Mouse (Mus musculus): ENCODE measurements around the gene Cdh23. TPM values are rescaled to one million over a fixed set of nuclear protein-coding genes. Genes with fewer than 3 reads are reported as not detected.

Cdh23 gene
- polyA plus RNA-seq, 1 experiment from 2014 or later, result 0.35 TPM

DNA sequence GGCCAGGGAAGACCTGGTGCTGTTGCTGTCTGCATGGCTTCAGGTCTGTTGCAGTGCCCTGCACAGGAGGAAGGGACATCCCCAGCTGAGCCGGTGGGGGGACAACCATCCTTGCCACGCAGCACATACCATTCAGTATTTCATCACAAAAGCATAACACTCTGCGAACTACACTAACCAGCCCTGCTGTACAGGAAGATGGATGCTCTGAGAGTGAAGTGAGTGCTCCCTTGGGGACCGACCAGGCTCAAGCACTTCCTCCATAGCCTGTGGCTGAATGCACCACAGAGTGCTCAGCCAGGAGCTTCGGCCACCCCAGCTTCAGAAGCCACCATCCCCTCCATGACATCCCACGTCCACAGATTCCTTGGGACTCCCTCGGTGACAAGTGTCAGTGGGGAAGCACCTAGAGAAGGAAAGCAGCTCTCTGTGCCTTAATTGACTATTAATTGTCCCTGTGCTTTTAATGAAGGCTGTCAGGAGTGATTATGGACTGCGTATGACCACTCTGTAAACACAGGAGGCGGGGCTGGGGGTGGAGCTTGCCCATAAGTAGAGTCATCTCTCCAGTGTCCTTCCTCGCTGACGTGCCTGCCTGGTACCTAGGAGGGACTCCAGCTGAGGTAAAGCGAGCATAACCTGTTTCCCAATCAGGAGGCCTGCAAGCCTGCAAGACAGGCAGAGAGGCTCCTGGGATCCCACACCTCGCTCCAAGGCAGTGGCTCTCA, 60.6 kb downstream of the Cdh23 start:
- DNase-seq (ENCODE audit: low spot score) (peak; percentile 10), ATAC-seq (no peak; the same call in 1 of the 2 replicates)
- no peaks in the 10 kb centered on the region for H3K36me3 ChIP-seq (ENCODE audit: insufficient read depth, low read length)
- H3K4me3 ChIP-seq (ENCODE audit: low read depth, low read length), result no peak overlapping the region
- TF ChIP-seq CTCF (IDR thresholded peaks at IDR 0.05) (no peak), EP300 (IDR thresholded peaks at IDR 0.05) (no peak)
- H3K4me1 ChIP-seq (ENCODE audit: insufficient read depth, low read depth, low read length), result no peaks in the 10 kb centered on the region
- no peak overlapping the region for H3K4me2 ChIP-seq (replicated peaks; ENCODE audit: low read depth, low read length)
- no peak overlapping the region for H3K27ac ChIP-seq (ENCODE audit: low read length)
- H3K9ac ChIP-seq (replicated peaks; ENCODE audit: low read depth), result no peak overlapping the region
- WGBS, result 21% methylated on average over 13 of the region's 13 CpGs
- H3K9me3 ChIP-seq (ENCODE audit: low read length), result no peaks in the 10 kb centered on the region
- no peaks in the 10 kb centered on the region for H3K27me3 ChIP-seq (replicated peaks; ENCODE audit: insufficient read depth, low read length)

DNA sequence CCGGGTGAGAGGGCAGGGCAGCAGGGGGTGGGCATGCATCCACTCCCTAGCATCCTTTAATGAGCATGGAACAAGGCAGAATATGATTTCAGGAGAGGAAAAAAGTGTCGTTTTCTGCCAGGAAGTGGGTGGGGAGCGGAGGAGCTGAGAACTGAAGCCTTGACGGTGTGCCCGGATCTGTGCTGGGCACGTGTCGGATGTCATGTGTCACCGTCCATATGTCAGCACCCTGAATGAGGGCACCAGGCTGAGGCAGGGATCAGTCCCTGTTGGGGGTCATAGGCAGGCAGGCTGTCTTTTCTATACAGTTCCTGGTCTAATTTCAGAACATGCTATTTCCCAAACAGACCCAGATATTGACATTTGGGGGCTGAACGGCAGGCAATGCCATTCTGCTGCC, 61.9 kb downstream of the Cdh23 start:
- no peak for TF ChIP-seq EP300 (IDR thresholded peaks at IDR 0.05)
- TF ChIP-seq CTCF (IDR thresholded peaks at IDR 0.05), result no peak
- Histone ChIP-seq H3K36me3 (ENCODE audit: insufficient read depth, low read length) (no peaks in the 10 kb centered on the region), H3K9me3 (ENCODE audit: low read length) (no peaks in the 10 kb centered on the region), H3K4me1 (ENCODE audit: insufficient read depth, low read depth, low read length) (no peaks in the 10 kb centered on the region), H3K27ac (ENCODE audit: low read length) (no peak overlapping the region), H3K4me2 (replicated peaks; ENCODE audit: low read depth, low read length) (no peak overlapping the region), H3K9ac (replicated peaks; ENCODE audit: low read depth) (no peak overlapping the region), H3K4me3 (ENCODE audit: low read depth, low read length) (no peak overlapping the region), H3K27me3 (replicated peaks; ENCODE audit: insufficient read depth, low read length) (no peaks in the 10 kb centered on the region)
- ATAC-seq, result no peak
- WGBS, result 51% methylated on average over 9 of the region's 9 CpGs
- no peak for DNase-seq (ENCODE audit: low spot score)

DNA sequence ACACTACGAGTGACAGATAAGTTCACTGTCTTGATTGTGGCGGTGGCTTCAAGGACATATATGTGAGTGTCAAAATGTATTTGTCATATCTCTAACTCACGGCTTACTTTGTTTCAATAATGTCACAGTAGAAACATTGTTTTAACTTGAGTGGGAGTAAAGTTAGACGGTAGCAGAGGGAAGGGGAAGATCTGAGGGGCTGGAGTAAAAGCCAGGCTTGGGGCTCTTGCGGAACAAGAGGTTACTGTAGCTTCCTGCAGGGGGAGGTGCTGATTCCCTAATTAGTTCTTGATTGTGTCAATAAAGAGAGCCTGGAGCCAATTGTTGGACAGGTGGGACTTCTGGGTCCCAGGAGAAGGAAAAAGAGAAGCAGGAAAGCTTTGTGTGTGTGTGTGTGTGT, 70.2 kb downstream of the Cdh23 start:
- H3K4me3 ChIP-seq (ENCODE audit: low read depth, low read length), result no peak overlapping the region
- H3K36me3 ChIP-seq (ENCODE audit: insufficient read depth, low read length), result no peaks in the 10 kb centered on the region
- no peaks in the 10 kb centered on the region for H3K27me3 ChIP-seq (replicated peaks; ENCODE audit: insufficient read depth, low read length)
- no peaks in the 10 kb centered on the region for H3K4me1 ChIP-seq (ENCODE audit: insufficient read depth, low read depth, low read length)
- no peaks in the 10 kb centered on the region for H3K9me3 ChIP-seq (ENCODE audit: low read length)
- WGBS, result 60% methylated on average over 5 of the region's 5 CpGs
- DNase-seq (ENCODE audit: low spot score) (no peak), ATAC-seq (no peak)
- no peak overlapping the region for H3K4me2 ChIP-seq (replicated peaks; ENCODE audit: low read depth, low read length)
- no peak overlapping the region for H3K27ac ChIP-seq (ENCODE audit: low read length)
- H3K9ac ChIP-seq (replicated peaks; ENCODE audit: low read depth), result no peak overlapping the region
- TF ChIP-seq CTCF (IDR thresholded peaks at IDR 0.05), result no peak
- TF ChIP-seq EP300 (IDR thresholded peaks at IDR 0.05), result no peak

DNA sequence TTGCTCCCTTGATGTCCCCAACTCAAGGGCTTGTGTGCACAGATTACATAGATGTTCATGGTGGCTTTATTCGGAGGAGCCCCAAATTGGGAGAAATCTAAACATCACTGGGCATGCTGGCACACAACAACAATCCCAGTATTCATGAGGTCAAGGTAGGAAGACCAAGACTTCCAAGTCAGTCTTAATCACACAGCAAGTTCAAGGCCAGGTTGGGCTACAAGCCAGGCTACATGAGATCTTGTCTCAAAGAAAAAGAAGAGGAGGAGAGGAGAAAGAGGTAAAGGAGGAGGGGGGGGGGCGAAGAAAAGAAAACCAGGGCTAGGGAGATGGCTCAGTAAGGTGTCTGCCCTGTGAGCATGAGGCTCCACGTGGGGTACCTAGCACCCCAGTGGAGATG, 70.8 kb downstream of the Cdh23 start:
- H3K9me3 ChIP-seq (ENCODE audit: low read length), result no peaks in the 10 kb centered on the region
- no peak for ATAC-seq
- H3K4me1 ChIP-seq (ENCODE audit: insufficient read depth, low read depth, low read length), result no peaks in the 10 kb centered on the region
- H3K9ac ChIP-seq (replicated peaks; ENCODE audit: low read depth), result no peak overlapping the region
- no peak overlapping the region for H3K27ac ChIP-seq (ENCODE audit: low read length)
- 63% methylated on average over 3 of the region's 3 CpGs for WGBS
- H3K36me3 ChIP-seq (ENCODE audit: insufficient read depth, low read length), result no peaks in the 10 kb centered on the region
- no peak for DNase-seq (ENCODE audit: low spot score)
- no peak overlapping the region for H3K4me2 ChIP-seq (replicated peaks; ENCODE audit: low read depth, low read length)
- no peaks in the 10 kb centered on the region for H3K27me3 ChIP-seq (replicated peaks; ENCODE audit: insufficient read depth, low read length)
- TF ChIP-seq EP300 (IDR thresholded peaks at IDR 0.05) (no peak), CTCF (IDR thresholded peaks at IDR 0.05) (no peak)
- no peak overlapping the region for H3K4me3 ChIP-seq (ENCODE audit: low read depth, low read length)

DNA sequence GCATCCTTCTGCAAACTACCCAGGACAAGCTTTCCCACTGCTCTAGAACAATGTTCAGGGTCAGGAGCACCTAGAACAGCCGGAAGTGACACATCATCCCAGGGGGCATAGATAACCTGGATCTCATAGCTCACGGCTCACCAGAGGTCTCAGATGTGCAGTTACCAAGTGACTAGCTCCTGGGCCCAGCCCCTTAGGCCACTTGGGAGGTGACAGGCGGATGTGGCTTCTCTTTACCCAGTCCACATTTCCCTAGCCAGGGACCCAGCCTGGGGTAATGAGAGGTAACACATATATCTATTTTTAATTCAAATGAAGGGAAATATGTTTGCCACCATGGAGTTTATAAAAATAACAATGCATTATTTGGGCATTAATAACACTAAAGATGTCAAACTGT, 71.3 kb downstream of the Cdh23 start:
- no peak for ATAC-seq
- H3K4me1 ChIP-seq (ENCODE audit: insufficient read depth, low read depth, low read length), result no peaks in the 10 kb centered on the region
- no peak for TF ChIP-seq CTCF (IDR thresholded peaks at IDR 0.05)
- TF ChIP-seq EP300 (IDR thresholded peaks at IDR 0.05), result no peak

DNA sequence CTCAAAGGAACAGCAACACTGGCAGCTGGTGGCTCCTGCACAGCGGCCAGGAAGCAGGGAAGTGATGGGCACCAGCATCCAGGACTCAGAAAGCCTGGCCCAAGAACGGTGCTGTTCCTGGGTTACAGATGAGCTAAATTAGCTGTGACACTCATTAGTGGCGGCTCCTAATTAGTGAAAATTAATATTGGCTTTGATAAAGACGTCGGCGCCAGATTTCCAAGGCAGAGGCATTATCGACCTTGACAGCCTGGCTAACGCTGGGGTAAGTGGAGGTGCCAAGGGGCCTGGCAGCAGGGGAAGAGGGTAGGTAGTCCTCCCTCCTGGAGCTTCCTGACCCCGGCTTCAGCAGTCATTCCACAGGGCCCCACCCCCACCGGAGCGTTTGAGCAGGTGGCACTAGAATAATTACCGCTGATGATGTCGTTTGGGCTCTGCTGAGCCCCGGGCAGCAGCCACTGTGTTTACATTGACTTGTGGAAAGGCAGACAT, 72.0 kb downstream of the Cdh23 start:
- no peak overlapping the region for H3K9ac ChIP-seq (replicated peaks; ENCODE audit: low read depth)
- H3K4me2 ChIP-seq (replicated peaks; ENCODE audit: low read depth, low read length), result no peak overlapping the region
- no peaks in the 10 kb centered on the region for H3K27me3 ChIP-seq (replicated peaks; ENCODE audit: insufficient read depth, low read length)
- ATAC-seq (no peak), DNase-seq (ENCODE audit: low spot score) (no peak)
- no peaks in the 10 kb centered on the region for H3K9me3 ChIP-seq (ENCODE audit: low read length)
- no peak for TF ChIP-seq EP300 (IDR thresholded peaks at IDR 0.05)
- no peak for TF ChIP-seq CTCF (IDR thresholded peaks at IDR 0.05)
- H3K4me3 ChIP-seq (ENCODE audit: low read depth, low read length), result no peak overlapping the region
- no peaks in the 10 kb centered on the region for H3K4me1 ChIP-seq (ENCODE audit: insufficient read depth, low read depth, low read length)
- no peaks in the 10 kb centered on the region for H3K36me3 ChIP-seq (ENCODE audit: insufficient read depth, low read length)
- no peak overlapping the region for H3K27ac ChIP-seq (ENCODE audit: low read length)
- 32% methylated on average over 14 of the region's 14 CpGs for WGBS

More for the DNA sequence above, 71.3 kb downstream of the Cdh23 start:
- Histone ChIP-seq H3K27ac (ENCODE audit: low read length) (no peak overlapping the region), H3K9me3 (ENCODE audit: low read length) (no peaks in the 10 kb centered on the region), H3K27me3 (replicated peaks; ENCODE audit: insufficient read depth, low read length) (no peaks in the 10 kb centered on the region), H3K4me2 (replicated peaks; ENCODE audit: low read depth, low read length) (no peak overlapping the region), H3K9ac (replicated peaks; ENCODE audit: low read depth) (no peak overlapping the region), H3K36me3 (ENCODE audit: insufficient read depth, low read length) (no peaks in the 10 kb centered on the region), H3K4me3 (ENCODE audit: low read depth, low read length) (no peak overlapping the region)
- DNase-seq (ENCODE audit: low spot score), result no peak
- 37% methylated on average over 3 of the region's 3 CpGs for WGBS

Measured in lung, postnatal 0 days (tissue).